Mouse (Mus musculus): Measurements from ENCODE around the gene Cby3.
"Not testable (repeated sequence)": the region's sequence is repeated elsewhere in the genome, so short reads cannot be mapped to it uniquely, and the experiment has no call there.

Cby3 gene

GRCm38 (mm10) chr11:50354162-50354561 lies at the start of gene Cby3:
Cby3 (plus strand) TSS chr11:50354462.
- DNase-seq (ENCODE audit: inconsistent ontology term): no peak

- no peak for DNase-seq (ENCODE audit: inconsistent ontology term)
These were observed 41.5 kb upstream of the Cby3 start for GRCm38 (mm10) chr11:50312803-50313202.

- DNase-seq (ENCODE audit: inconsistent ontology term): not testable (repeated sequence)
These were observed 34.9 kb upstream of the Cby3 start for GRCm38 (mm10) chr11:50319343-50319742.

- DNase-seq (ENCODE audit: inconsistent ontology term): no peak
These were observed 33.0 kb upstream of the Cby3 start for GRCm38 (mm10) chr11:50321239-50321638.

GRCm38 (mm10) chr11:50322345-50322744 lies 31.9 kb upstream of the Cby3 start:
- no peak for DNase-seq (ENCODE audit: inconsistent ontology term)

- no peak for DNase-seq (ENCODE audit: inconsistent ontology term)
These were observed 30.4 kb upstream of the Cby3 start for GRCm38 (mm10) chr11:50323843-50324242.

GRCm38 (mm10) chr11:50324751-50325471 lies 29.4 kb upstream of the Cby3 start:
- no peak for DNase-seq (ENCODE audit: inconsistent ontology term)

- DNase-seq (ENCODE audit: inconsistent ontology term): peak; percentile 98
These were observed 28.6 kb upstream of the Cby3 start, which contains the start of gene Canx for GRCm38 (mm10) chr11:50325496-50326301. Canx (minus strand) TSS chr11:50325673.

- no peak for DNase-seq (ENCODE audit: inconsistent ontology term)
These were observed 27.8 kb upstream of the Cby3 start for GRCm38 (mm10) chr11:50326302-50326966.

- DNase-seq (ENCODE audit: inconsistent ontology term): no peak
These were observed 26.1 kb upstream of the Cby3 start for GRCm38 (mm10) chr11:50328075-50328625.

GRCm38 (mm10) chr11:50329378-50329777 lies 24.9 kb upstream of the Cby3 start:
- DNase-seq (ENCODE audit: inconsistent ontology term): no peak

GRCm38 (mm10) chr11:50333181-50333580 lies 21.1 kb upstream of the Cby3 start:
- DNase-seq (ENCODE audit: inconsistent ontology term): no peak

- no peak for DNase-seq (ENCODE audit: inconsistent ontology term)
These were observed 18.1 kb upstream of the Cby3 start for GRCm38 (mm10) chr11:50336126-50336525.

- DNase-seq (ENCODE audit: inconsistent ontology term): no peak
These were observed 17.4 kb upstream of the Cby3 start for GRCm38 (mm10) chr11:50336891-50337290.

- DNase-seq (ENCODE audit: inconsistent ontology term): no peak
These were observed 8.8 kb upstream of the Cby3 start for GRCm38 (mm10) chr11:50345486-50345885.

GRCm38 (mm10) chr11:50346256-50347032 lies 7.8 kb upstream of the Cby3 start:
- DNase-seq (ENCODE audit: inconsistent ontology term): no peak

- no peak for DNase-seq (ENCODE audit: inconsistent ontology term)
These were observed 2.1 kb upstream of the Cby3 start for GRCm38 (mm10) chr11:50352177-50352576.

GRCm38 (mm10) chr11:50354851-50355250 lies 589 bp downstream of the Cby3 start:
- DNase-seq (ENCODE audit: inconsistent ontology term): no peak

- DNase-seq (ENCODE audit: inconsistent ontology term): no peak
These were observed 1.1 kb downstream of the Cby3 start for GRCm38 (mm10) chr11:50355395-50355794.

GRCm38 (mm10) chr11:50358950-50359861 lies 4.9 kb downstream of the Cby3 start:
- peak; percentile 49 for DNase-seq (ENCODE audit: inconsistent ontology term)
